Mouse (Mus musculus) heart, postnatal 0 days (tissue): Measurements from ENCODE around the gene Setd3.
A peak's percentile ranks its signal among the peaks of the same experiment; 100 is the strongest.

Source experiments
- CTCF ChIP-seq: IDR thresholded peaks from 2 replicates; pipeline ENCODE4 v1.5.1; 2016; ENCODE audit warnings: antibody characterized with exemption, control low read depth, low read depth
- EP300 ChIP-seq: IDR thresholded peaks from 2 replicates; pipeline ENCODE4 v1.6.1; 2016; ENCODE audit warnings: antibody characterized with exemption, low read depth

DNA sequence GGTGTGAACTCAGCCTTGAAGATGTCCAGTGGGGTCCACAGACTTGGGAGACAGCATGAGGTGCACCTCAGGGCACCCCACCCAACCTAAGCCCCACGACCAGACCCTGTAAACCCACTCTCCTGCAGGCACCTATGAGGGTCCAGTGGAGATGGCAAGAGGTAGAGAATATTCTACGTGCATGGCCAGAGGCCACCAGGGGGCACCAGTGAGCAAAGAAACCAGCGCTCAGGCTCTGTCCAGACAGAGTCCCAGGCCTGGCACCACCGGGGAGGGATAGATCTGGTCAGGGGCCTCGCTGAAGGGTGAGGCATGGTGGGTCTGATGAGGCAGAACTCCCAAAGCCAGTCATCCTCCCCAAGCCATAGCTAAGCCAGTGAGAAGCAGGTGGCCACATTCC is 27.5 kb upstream of the Setd3 start:
- TF ChIP-seq CTCF (peak; percentile 85), EP300 (no peak)
